Mouse (Mus musculus) central nervous system, embryonic 18 days (tissue): ENCODE measurements around the gene Fam214b. TPM values are rescaled to one million over a fixed set of nuclear protein-coding genes. Genes with fewer than 3 reads are reported as not detected.

Experiments used
- polyA plus RNA-seq: library from polyadenylated mRNA; depleted of rRNA; stranded (reverse); fragments of >200 nt; gene quantifications from 2 replicates; pipeline ENCODE4 v1.2.3, GENCODE M21; 2012; rRNA removed

The Fam214b gene
- 34.5 and 42.5 TPM in 2 replicates for polyA plus RNA-seq

GRCm38 (mm10) chr4:43045659-43046302, at the start of gene Fam214b:
TSS of gene Fam214b (minus strand) at chr4:43046220.

GRCm38 (mm10) chr4:43058753-43059654, 13.0 kb upstream of the Fam214b start, which contains the start of gene Unc13b:
TSS of gene Unc13b (plus strand) at chr4:43058953.

GRCm38 (mm10) chr4:43031237-43031995, 14.6 kb downstream of the Fam214b start, which contains the start of gene Stoml2:
TSS of gene Stoml2 (minus strand) at chr4:43031710.

GRCm38 (mm10) chr4:43025084-43025960, 20.7 kb downstream of the Fam214b start, which contains the start of gene Pigo:
TSS of gene Pigo (minus strand) at chr4:43025819.

GRCm38 (mm10) chr4:43010161-43011038, 35.6 kb downstream of the Fam214b start, which contains the start of gene Fancg:
TSS of gene Fancg (minus strand) at chr4:43010506.

GRCm38 (mm10) chr4:43000141-43000986, 45.7 kb downstream of the Fam214b start, which contains the start of gene Vcp:
TSS of gene Vcp (minus strand) at chr4:43000507.

Other genes starting within 250 kb of the Fam214b start
- gene Fam205a1, start 192.3 kb downstream of the Fam214b start, polyA plus RNA-seq: 0.01 and 0.03 TPM in 2 replicates
- gene Gm12394, start 189.4 kb downstream of the Fam214b start, polyA plus RNA-seq: 0.12 TPM in 2 replicates
- gene Fam205c, start 172.0 kb downstream of the Fam214b start, polyA plus RNA-seq: not detected in 2 replicates
- 83.6 and 94.1 TPM in 2 replicates for gene Phf24, start 129.6 kb downstream of the Fam214b start, polyA plus RNA-seq
- gene Dnajb5, start 96.4 kb downstream of the Fam214b start, polyA plus RNA-seq: 73.4 and 84.6 TPM in 2 replicates
- 0.19 and 0.23 TPM in 2 replicates for gene 1700022I11Rik, start 76.6 kb downstream of the Fam214b start, polyA plus RNA-seq
- 242 and 246 TPM in 2 replicates for gene Vcp, start 45.7 kb downstream of the Fam214b start, polyA plus RNA-seq
- gene Fancg, start 35.7 kb downstream of the Fam214b start, polyA plus RNA-seq: 45.5 and 47.3 TPM in 2 replicates
- gene Pigo, start 20.4 kb downstream of the Fam214b start, polyA plus RNA-seq: 23.3 and 27.1 TPM in 2 replicates
- gene Stoml2, start 14.5 kb downstream of the Fam214b start, polyA plus RNA-seq: 121 and 135 TPM in 2 replicates
- 59.2 and 60.2 TPM in 2 replicates for gene Unc13b, start 12.7 kb upstream of the Fam214b start, polyA plus RNA-seq
- 1.2 and 1.4 TPM in 2 replicates for gene Atp8b5, start 220.9 kb upstream of the Fam214b start, polyA plus RNA-seq